Mouse (Mus musculus) embryonic stem cell, embryonic (primary cell): ENCODE results near the gene Gm10720.
"Not testable (repeated sequence)": the region's sequence is repeated elsewhere in the genome, so short reads cannot be mapped to it uniquely, and the experiment has no call there.

Experiments
- CTCF ChIA-PET, 4 experiments: fragments of 300-600 bp in 2 of 4; fragments of 350-600 bp in 2 of 4; sonication (Branson Sonifier 250); formaldehyde crosslinking; loops; one replicate each; lab custom pipeline; 2022; ENCODE audit warnings: inconsistent platforms in 2 of 4; lab: Charles Lee
- POLR2A ChIA-PET, 4 experiments: fragments of 300-600 bp in 2 of 4; fragments of 350-600 bp in 2 of 4; sonication (Branson Sonifier 250); formaldehyde crosslinking; loops; one replicate each; lab custom pipeline; 2022; ENCODE audit warnings: antibody characterized with exemption in 4 of 4, inconsistent platforms in 1 of 4; lab: Charles Lee

Gm10720 gene

GRCm38 (mm10) chr9:3015354-3015753 is at the start of gene Gm10720:
Gene Gm10720 (plus strand): TSS chr9:3015654.
- POLR2A ChIA-PET, CTCF ChIA-PET: not testable (repeated sequence)

GRCm38 (mm10) chr9:3000445-3000972 is 14.9 kb upstream of the Gm10720 start, which contains the start of gene Gm10722:
Gene Gm10722 (plus strand): TSS chr9:3000922.
- CTCF ChIA-PET, POLR2A ChIA-PET: not testable (repeated sequence)

GRCm38 (mm10) chr9:3001006-3001405 is 14.4 kb upstream of the Gm10720 start:
- CTCF ChIA-PET, POLR2A ChIA-PET: not testable (repeated sequence)

- POLR2A ChIA-PET, CTCF ChIA-PET: not testable (repeated sequence)
Observed at GRCm38 (mm10) chr9:3001948-3002659, 13.3 kb upstream of the Gm10720 start.

GRCm38 (mm10) chr9:3002794-3003396 is 12.6 kb upstream of the Gm10720 start, which contains the start of gene Gm11168:
Gene Gm11168 (plus strand): TSS chr9:3003346.
- CTCF ChIA-PET, POLR2A ChIA-PET: not testable (repeated sequence)

GRCm38 (mm10) chr9:3006179-3006578 is 9.3 kb upstream of the Gm10720 start:
- CTCF ChIA-PET = not testable (repeated sequence)

GRCm38 (mm10) chr9:3006636-3007035 is 8.8 kb upstream of the Gm10720 start:
- POLR2A ChIA-PET, CTCF ChIA-PET: not testable (repeated sequence)

More at GRCm38 (mm10) chr9:3006179-3006578, 9.3 kb upstream of the Gm10720 start:
- POLR2A ChIA-PET = not testable (repeated sequence)

- CTCF ChIA-PET, POLR2A ChIA-PET: not testable (repeated sequence)
Observed at GRCm38 (mm10) chr9:3007272-3007671, 8.2 kb upstream of the Gm10720 start.

GRCm38 (mm10) chr9:3009331-3009730 is 6.1 kb upstream of the Gm10720 start:
- POLR2A ChIA-PET, CTCF ChIA-PET: not testable (repeated sequence)

GRCm38 (mm10) chr9:3012054-3012621 is 3.3 kb upstream of the Gm10720 start:
- CTCF ChIA-PET, POLR2A ChIA-PET: not testable (repeated sequence)

- CTCF ChIA-PET, POLR2A ChIA-PET: not testable (repeated sequence)
Observed at GRCm38 (mm10) chr9:3012733-3013279, 2.6 kb upstream of the Gm10720 start, which contains the start of gene Gm10721. Gene Gm10721 (plus strand): TSS chr9:3013140.

GRCm38 (mm10) chr9:3015896-3016295 is 442 bp downstream of the Gm10720 start:
- POLR2A ChIA-PET, CTCF ChIA-PET: not testable (repeated sequence)

- CTCF ChIA-PET, POLR2A ChIA-PET: not testable (repeated sequence)
Observed at GRCm38 (mm10) chr9:3017108-3017507, 1.7 kb downstream of the Gm10720 start, which contains the start of gene Gm10719. Gene Gm10719 (plus strand): TSS chr9:3017408.

GRCm38 (mm10) chr9:3018944-3019343 is 3.5 kb downstream of the Gm10720 start:
- POLR2A ChIA-PET, CTCF ChIA-PET: not testable (repeated sequence)

- POLR2A ChIA-PET, CTCF ChIA-PET: not testable (repeated sequence)
Observed at GRCm38 (mm10) chr9:3019835-3020727, 4.6 kb downstream of the Gm10720 start.

- CTCF ChIA-PET, POLR2A ChIA-PET: not testable (repeated sequence)
Observed at GRCm38 (mm10) chr9:3022316-3023008, 7.0 kb downstream of the Gm10720 start.

- CTCF ChIA-PET, POLR2A ChIA-PET: not testable (repeated sequence)
Observed at GRCm38 (mm10) chr9:3023312-3023984, 8.0 kb downstream of the Gm10720 start, which contains the start of gene Gm10718. Gene Gm10718 (plus strand): TSS chr9:3023547.
